Mouse (Mus musculus) lung, postnatal 10 days (tissue): ENCODE results near the gene Enpp6.
A peak's percentile ranks its signal among the peaks of the same experiment; 100 is the strongest.

Experiments
- DNase-seq: peaks from one replicate; pipeline ENCODE4 v3.0.0; 2021

The Enpp6 gene

DNA sequence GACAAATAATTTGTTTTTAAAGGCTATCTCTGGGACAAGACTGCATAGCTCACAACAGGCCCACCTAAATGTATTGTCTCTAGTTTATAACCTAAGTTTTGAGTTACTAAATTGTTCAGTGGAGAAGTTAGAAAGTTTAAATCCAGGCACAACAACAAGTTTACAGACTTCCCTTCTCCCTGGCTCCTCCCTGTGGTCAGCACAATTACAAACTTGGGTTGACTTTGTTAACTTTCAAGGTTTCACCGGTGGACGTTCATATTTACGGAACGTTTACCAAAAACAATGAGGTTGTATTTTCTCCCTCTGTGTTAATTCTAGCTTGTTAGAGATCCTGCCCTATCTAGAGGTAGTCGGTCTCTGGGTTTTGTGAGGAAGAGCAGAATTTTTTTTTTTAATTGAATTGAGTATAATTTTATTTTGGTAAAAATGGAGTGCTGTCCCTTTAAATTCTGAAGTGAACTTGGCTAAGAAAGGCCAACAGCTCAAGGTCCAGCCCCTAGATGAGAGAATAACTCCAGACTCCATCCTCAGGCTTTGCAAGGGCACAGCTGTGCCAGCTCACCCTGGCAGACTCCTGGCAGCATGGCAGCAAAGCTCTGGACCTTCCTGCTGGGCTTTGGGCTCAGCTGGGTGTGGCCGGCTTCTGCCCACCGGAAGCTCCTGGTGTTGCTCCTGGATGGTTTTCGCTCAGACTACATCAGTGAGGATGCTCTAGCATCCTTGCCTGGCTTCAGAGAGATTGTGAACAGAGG lies at the start of gene Enpp6:
Gene Enpp6, plus strand, starts transcription at position 502 of the 755 bp plus-strand sequence.
- DNase-seq: peak; percentile 19

DNA sequence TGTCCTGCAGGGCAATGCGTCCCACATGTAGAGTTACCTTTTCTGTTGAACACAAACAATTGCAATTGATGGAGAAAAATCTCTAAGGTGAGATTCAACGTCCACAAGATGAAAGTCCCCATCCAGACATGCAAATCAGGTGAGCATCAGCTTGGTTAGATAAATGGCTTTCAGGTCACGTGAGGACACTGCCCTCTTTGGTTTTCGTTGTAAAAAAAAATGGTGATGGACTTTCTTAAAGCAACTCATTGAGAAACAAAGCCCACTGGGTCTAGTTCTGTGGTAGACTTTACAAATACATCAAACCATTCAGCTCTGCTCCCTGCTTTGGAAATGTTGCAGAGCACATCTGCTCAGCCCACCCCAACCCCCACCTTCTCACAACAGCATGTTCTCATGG lies 48.5 kb upstream of the Enpp6 start:
- DNase-seq: no peak

DNA sequence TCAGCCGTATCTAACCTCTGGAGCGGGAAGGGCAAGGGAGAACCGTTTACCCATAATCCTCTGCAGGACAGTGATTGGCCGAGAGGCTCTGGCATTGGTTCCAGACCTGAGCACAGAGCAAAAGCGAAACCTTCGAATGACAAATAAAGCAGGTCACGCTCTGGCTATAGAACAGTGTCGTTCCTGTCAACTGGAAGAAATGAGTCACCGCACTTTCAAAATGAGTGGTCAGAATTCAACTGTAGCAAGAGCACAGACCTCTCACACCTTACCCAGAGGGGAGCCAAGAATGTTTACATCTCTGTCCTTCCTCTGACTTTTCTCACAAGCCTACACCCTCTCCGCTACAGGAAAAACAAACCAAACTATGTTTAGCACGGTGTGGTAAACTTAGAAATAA lies 45.4 kb upstream of the Enpp6 start:
- DNase-seq: peak; percentile 79

DNA sequence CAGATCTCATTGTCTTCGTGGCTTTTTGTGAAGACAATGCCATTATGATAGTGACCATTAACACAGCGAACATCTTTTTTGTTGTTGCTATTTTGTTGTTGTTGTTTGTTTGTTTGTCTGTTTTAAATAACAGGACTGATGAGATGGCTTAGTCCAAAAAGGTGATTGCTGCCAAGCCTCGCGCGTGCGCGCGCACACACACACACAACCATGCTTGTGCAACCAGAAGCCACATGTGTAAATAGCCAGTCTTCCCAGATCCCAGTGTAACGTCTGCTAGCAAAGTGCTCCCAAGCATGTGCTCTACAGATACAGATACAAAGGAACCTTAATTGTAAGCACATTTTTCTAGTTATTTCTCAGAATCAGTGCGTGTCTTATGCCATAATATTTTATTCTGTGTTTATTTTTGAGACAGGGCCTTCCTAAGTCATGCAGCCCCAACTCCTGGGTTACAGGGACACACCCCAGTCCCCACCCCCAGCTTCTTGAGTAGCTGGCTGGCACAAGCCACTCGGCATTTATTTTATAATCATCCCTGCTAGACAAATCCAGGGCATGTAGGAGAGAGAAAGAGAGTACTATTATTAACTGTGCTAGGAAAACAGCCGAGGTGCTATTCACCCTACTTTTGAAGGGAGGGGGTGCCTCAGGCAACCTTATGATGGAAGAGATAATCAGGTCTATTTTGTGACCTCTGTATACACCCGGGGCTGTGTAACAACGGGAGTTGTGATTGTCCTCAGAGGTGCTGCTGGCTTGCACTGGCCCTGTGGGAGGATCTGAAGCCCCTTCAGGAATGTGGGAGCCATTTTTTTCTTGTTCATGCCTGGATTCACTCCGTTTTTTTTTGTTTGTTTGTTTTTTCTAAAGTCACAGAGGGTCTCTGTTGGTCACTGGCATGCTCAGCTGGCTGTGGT lies 44.7 kb upstream of the Enpp6 start:
- no peak for DNase-seq

GRCm38 (mm10) chr8:46942651-46943024 lies 44.0 kb upstream of the Enpp6 start:
- no peak for DNase-seq

DNA sequence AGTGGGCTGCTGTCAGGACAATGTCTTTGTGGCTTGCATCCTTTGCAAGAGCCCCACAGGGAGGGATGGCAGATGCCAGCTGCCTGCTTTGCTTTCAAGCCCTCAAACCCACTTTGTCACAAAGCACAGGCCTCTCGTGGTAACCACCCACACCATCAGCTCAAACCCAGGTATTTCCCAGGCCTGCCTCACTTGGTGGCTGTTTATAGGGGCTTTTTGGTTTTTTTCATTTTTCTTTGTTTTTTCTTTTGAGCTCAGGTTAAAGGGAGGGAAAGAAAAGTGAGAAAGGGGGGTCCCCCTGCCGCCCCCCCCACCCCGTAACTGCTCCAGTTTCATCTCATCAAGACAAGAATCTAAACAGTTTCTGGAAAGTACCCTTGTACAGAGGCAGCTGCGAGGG lies 43.4 kb upstream of the Enpp6 start:
- no peak for DNase-seq

- peak; percentile 37 for DNase-seq
Observed at GRCm38 (mm10) chr8:46946181-46946580, 40.5 kb upstream of the Enpp6 start.

GRCm38 (mm10) chr8:46948091-46948757 lies 38.5 kb upstream of the Enpp6 start:
- no peak for DNase-seq

GRCm38 (mm10) chr8:46953472-46953871 lies 33.2 kb upstream of the Enpp6 start:
- peak; percentile 76 for DNase-seq

DNA sequence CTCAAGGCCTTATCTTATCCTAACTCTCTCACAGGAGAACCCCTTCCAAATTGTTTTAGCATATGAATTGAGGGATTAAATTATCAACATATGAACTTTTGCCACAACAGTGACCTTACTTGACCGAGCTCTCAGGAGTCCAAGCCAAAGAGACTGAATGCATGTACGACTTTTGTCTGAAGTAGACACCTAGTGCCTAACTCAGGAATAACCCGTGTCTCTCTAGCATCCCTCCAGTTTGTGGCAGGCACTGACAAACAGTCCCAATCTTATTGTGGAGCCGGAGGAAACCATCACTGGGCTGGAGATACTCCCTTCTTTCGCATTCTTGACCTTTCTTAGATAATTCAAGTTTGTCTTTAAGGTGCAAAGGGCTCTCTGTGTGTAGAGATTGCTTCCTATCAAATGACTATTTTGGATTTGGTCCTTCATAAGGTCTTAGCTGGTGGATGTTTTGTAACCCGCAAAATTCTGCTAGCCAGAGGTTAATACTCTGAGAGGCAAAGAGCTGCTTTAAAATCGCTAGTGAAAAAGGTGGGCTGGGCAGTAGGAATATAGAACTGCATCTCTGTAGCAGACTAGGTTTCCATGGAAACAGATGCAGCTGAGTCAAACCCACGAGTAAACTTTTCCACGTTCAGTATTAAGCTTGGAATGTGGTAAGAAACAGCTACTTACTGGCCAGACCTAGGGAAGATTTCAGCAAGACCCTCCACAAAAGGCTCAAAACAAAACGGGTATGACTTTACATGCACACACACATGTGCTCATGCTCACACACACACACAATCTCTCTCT lies 23.9 kb upstream of the Enpp6 start:
- no peak for DNase-seq

DNA sequence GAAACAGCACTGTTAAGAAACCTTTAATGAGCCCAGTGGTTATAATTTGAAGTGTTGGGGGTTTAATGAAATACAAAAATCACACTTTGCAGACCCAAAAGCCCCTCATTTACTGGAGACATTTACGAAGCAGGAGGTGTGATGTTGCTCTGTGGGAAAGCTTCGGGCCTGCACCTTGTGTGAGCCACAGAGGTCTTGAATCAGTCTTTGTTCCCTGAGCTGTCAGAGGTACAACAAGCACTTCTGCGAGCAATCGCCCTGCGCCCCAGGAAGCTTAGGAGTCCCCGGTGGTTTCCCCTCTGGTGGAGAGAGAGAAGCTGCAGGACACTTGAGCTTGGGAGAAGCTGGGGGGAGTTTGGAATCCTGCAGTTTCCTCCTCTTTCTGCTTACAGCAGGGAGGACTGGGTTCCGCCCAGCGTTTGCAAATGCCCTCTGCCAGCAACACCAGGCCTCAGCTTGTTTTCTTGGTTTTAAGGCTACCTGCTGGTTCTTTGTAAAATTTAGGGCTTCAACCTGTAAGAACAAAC lies 23.0 kb upstream of the Enpp6 start:
- DNase-seq: no peak

GRCm38 (mm10) chr8:46965812-46966211 lies 20.9 kb upstream of the Enpp6 start:
- no peak for DNase-seq

- DNase-seq: no peak
Observed at GRCm38 (mm10) chr8:46968721-46969120, 18.0 kb upstream of the Enpp6 start.

- DNase-seq: no peak
Observed at GRCm38 (mm10) chr8:46969386-46969785, 17.3 kb upstream of the Enpp6 start.

- no peak for DNase-seq
Observed at GRCm38 (mm10) chr8:46977376-46977775, 9.3 kb upstream of the Enpp6 start.

DNA sequence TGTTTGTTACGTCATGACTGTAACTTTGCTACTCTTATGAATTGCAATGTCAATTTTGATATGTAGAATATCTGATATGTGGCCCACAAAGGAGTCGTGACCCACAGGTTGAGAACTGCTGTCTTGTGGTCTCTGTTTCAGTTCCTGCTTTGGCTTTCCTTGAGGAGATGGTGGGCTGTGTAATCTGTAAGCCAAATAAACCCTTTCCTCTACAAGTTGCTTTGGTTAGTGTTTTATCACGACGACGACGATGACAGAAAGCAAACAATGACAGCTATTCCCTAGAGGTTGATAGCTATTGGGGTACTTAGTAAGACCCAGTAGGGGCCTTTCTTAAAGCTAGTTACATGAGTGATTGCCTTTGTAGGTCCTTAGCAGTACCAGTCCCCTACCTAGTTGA lies 4.5 kb upstream of the Enpp6 start:
- DNase-seq: no peak

DNA sequence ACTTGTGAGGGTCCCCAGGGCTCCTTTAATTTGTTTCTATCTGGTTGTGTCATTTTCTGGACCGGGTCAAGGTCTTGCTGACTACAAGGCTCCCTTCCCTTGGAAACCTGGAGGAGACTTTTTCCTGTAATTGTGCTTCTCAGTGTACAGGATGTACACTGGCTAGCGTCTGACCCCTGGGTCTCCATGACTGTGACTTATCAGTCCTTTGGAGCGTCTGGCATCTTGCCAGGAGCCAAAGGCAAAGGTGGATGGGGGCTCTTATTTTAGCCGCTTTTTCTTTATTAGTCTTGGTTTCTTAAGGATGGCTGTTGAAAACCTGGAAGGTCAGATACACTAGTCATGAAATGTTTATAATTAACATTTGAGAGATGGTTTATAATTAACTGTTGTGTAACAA lies 3.9 kb upstream of the Enpp6 start:
- DNase-seq: peak; percentile 19

DNA sequence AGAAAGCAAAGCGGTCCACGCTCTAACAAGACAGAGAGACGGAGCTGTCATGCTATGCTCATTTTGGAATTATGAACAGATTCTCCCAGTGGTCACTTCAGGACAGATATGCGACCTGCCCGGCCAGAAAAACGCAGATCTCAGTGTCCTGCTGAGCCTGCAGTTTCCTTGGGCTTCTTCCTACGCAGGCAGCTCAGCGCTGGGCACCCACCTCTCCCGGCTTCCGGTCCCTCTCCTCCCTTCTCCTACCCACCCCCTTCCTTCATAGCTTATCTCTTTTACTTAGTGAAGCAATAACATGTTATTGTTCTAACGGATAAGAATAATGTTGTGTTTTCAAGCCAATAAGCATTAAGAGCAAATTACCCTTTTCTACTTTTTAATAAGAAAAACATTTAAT lies 2.0 kb upstream of the Enpp6 start:
- no peak for DNase-seq

DNA sequence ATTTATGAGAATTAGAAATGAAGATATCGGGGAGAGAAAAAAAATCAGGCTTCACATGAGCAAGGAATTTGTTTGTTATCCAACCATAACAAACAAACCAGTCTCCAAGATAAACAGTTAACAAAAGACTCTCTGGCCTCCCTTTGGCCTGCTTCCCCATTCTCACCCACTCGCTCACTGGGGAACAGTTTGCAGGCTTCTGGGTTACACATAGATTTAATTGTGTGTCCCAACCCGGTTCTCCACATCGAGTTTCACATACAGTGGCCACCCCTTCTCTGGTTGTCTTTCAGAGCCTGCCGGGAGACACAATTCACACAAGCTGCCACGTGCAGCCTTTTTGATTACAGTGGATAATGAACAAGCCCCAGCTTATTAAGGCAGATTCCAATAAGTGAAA lies 1.7 kb downstream of the Enpp6 start:
- no peak for DNase-seq

DNA sequence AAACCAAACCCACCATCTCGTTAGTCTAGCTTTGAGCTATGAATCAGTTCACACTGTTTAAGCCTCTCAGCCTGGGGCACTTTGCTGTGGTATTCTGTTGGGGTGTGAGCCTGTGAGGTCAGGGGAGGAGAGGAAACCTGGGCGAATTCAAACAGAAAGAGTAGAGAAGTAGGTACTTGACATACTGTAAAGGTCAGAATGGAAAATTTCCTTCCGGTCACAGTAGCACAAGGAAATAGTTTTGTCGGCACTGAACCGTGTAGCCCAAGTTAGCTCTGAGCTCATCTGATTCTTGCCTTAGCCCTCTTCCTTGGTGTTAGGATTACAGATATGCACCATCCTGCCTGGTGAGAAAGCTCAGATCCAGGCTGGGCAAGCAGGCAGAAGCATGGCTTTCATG lies 4.4 kb downstream of the Enpp6 start:
- DNase-seq: no peak

DNA sequence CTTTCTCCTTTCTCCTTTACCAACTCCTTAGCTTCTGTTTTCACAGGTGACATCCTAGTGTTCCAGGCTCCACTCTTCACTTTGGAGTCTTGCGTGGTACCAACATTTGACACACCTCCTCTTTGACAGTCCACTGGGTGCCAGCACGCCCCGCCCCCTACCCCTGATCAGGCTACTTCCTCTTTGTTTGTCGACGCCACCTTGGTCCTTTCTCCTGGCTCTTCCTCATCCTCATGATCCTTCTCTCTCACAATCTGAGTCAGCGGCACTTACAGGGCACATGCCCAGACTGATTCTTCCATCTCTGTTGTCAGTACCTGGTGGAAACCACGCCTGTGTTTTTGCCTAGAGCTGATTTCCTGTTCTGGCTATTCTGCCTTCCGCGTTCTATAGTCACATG lies 5.9 kb downstream of the Enpp6 start:
- DNase-seq: no peak

GRCm38 (mm10) chr8:46995931-46996664 lies 9.4 kb downstream of the Enpp6 start:
- DNase-seq: no peak
